Mouse (Mus musculus): ENCODE measurements around the gene Dusp6. TPM values are rescaled to one million over a fixed set of nuclear protein-coding genes. Genes with fewer than 3 reads are reported as not detected.
A peak's percentile ranks its signal among the peaks of the same experiment; 100 is the strongest.

The Dusp6 gene
- polyA plus RNA-seq, 1 experiment from 2014 or later, result 37.6 TPM

DNA sequence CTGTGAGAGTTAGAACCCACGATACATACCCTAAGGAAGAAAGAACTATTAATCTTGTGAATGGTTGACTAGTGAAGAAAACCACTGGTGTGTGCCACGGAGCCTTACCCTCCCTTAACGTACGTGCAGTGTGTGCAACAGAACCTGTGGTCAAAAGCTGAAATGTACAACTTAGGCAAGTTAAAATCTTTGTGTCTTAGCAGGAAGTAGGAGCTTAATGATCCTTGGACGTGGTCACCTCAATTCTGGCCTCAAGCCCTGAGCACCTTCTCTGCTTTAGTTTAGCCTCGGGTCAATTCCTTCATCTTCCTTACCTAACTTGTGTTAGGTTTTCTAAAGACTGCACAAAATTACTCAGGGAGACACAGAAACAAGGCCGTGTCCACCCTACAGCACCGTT is 3.2 kb upstream of the Dusp6 start:
- no peaks in the 10 kb centered on the region for H3K9me3 ChIP-seq (ENCODE audit: control insufficient read depth, low read length)
- peaks cover 14% of the 10 kb centered on the region for H3K27me3 ChIP-seq (replicated peaks; ENCODE audit: control insufficient read depth, insufficient read depth, low read length)
- H3K9ac ChIP-seq (ENCODE audit: low read depth, low read length), result no peak overlapping the region

DNA sequence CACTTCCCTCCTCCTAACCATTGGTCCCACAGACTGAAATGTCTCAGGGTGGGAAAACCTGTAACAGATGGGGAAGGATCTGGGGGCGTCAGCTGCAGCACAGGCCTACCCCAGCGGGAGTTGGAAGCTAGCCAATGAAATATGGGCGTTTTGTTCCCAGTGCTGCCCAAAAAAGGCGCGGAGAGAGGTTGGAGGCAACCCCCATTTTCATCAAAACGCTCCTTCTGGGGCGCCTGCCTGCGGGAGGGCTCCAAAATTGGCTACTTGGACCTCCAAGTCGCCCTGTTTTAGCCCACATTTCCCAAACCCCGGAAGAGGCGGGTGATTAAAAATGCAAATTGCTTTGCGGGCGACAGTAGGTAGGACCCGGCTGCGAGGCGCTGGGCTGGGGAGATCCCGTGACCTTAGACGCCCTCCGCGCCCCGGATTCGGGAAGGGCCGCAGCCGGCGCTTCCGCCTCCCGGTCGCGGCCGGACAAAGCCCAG is 1.8 kb upstream of the Dusp6 start:
- H3K4me2 ChIP-seq, result peak overlapping the region; percentile 92
- H3K4me1 ChIP-seq (replicated peaks; ENCODE audit: control insufficient read depth, insufficient read depth, low read length), result peaks cover 4% of the 10 kb centered on the region; the same call in 1 of the 2 replicates
- peak overlapping the region; percentile 78 for H3K9ac ChIP-seq (ENCODE audit: low read depth, low read length)
- H3K36me3 ChIP-seq (ENCODE audit: control insufficient read depth, insufficient read depth, low read length), result no peaks in the 10 kb centered on the region; the same call in 1 of the 2 replicates
- peak overlapping the region; percentile 74 for H3K4me3 ChIP-seq (ENCODE audit: low read depth, low read length)
- peak overlapping the region; percentile 95 for H3K27ac ChIP-seq (ENCODE audit: low read depth, low read length)
- WGBS, result 0% methylated on average over 27 of the region's 30 CpGs
- H3K9me3 ChIP-seq (ENCODE audit: control insufficient read depth, low read length), result no peaks in the 10 kb centered on the region
- peaks cover 16% of the 10 kb centered on the region for H3K27me3 ChIP-seq (replicated peaks; ENCODE audit: control insufficient read depth, insufficient read depth, low read length)
- ATAC-seq (replicated peaks; ENCODE audit: low FRiP score) (peak; percentile 31), DNase-seq (ENCODE audit: low spot score) (peak; percentile 81)

More for the DNA sequence above, 3.2 kb upstream of the Dusp6 start:
- DNase-seq (ENCODE audit: low spot score), result no peak
- no peak for ATAC-seq (replicated peaks; ENCODE audit: low FRiP score)
- H3K36me3 ChIP-seq (ENCODE audit: control insufficient read depth, insufficient read depth, low read length), result no peaks in the 10 kb centered on the region
- H3K27ac ChIP-seq (ENCODE audit: low read depth, low read length), result no peak overlapping the region
- no peak overlapping the region for H3K4me3 ChIP-seq (ENCODE audit: low read depth, low read length)
- WGBS, result 78% methylated on average over 8 of the region's 8 CpGs
- no peaks in the 10 kb centered on the region for H3K4me1 ChIP-seq (replicated peaks; ENCODE audit: control insufficient read depth, insufficient read depth, low read length)
- H3K4me2 ChIP-seq, result no peak overlapping the region

DNA sequence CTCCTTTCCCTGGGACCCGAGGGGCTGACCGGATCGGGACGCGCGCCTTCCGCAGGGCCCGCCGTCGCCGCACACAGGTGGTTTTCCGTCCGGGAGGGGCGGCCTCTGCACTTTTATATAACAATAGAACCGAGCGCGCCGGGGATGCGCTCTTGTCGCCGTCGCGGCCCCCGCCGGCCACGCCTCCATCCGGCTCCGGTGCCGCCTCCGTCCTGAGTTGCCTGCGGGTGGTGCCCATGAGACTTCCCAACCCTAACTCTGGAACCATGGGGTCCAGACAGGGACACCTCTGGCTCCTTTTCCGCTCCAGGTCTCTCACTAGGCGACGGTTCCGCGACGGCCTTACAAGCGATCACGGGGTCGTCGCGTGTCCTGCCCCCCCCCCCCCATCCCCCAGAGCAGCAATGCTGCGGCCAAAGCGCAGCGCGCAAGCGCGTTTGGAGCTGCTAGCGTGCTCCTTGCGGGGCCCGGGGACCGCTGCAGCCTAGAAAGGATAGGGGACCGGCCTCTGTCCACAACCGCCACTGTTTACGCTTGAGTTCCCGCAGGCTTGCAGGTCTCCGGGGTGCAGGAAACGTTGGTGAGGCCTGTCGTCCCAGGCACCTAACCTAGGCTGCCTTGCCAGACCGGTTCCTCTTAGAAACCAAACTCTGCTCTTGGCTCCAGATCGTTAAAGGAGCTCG is 1.3 kb upstream of the Dusp6 start:
- peak overlapping the region; percentile 92 for H3K4me2 ChIP-seq
- H3K36me3 ChIP-seq (ENCODE audit: control insufficient read depth, insufficient read depth, low read length), result no peaks in the 10 kb centered on the region; the same call in 1 of the 2 replicates
- ATAC-seq (replicated peaks; ENCODE audit: low FRiP score) (peak; percentile 62), DNase-seq (ENCODE audit: low spot score) (peak; percentile 86)
- under 1% methylated on average over 62 of the region's 62 CpGs for WGBS
- no peaks in the 10 kb centered on the region for H3K9me3 ChIP-seq (ENCODE audit: control insufficient read depth, low read length)
- peaks cover 16% of the 10 kb centered on the region for H3K27me3 ChIP-seq (replicated peaks; ENCODE audit: control insufficient read depth, insufficient read depth, low read length)
- H3K4me1 ChIP-seq (replicated peaks; ENCODE audit: control insufficient read depth, insufficient read depth, low read length), result peaks cover 6% of the 10 kb centered on the region; the same call in 1 of the 2 replicates
- H3K4me3 ChIP-seq (ENCODE audit: low read depth, low read length), result peak overlapping the region; percentile 74
- H3K27ac ChIP-seq (ENCODE audit: low read depth, low read length), result peak overlapping the region; percentile 95
- peak overlapping the region; percentile 78 for H3K9ac ChIP-seq (ENCODE audit: low read depth, low read length)

DNA sequence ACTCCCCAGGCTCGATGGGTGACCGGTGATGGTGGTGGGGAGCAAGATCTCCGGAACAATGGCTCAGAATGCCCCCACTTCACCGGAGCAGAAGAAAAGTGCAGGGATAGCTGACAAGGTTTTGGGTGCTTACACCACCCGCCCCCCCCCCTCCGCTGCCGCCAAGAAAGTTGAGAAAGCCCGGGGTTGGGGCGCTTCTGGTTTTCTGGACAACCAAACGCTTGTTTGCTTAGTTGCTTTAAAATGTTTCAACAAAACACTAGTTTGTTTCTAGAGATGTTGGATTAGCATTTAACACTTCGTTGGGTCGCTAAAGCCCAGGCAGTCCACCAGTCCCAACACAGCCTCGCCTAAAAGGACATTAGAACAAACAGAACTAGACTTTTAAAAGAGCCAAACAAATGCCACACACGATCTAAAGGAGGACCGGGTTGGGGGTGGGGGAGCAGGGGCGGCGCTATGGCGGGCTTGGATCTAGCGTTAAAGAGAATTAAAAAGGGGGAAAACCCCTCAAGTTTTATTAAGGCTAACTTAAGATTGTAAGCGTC is 638 bp upstream of the Dusp6 start:
- Histone ChIP-seq H3K27ac (ENCODE audit: low read depth, low read length) (peak overlapping the region; percentile 95), H3K4me2 (peak overlapping the region; percentile 92), H3K4me1 (replicated peaks; ENCODE audit: control insufficient read depth, insufficient read depth, low read length) (peaks cover 6% of the 10 kb centered on the region; the same call in 1 of the 2 replicates), H3K27me3 (replicated peaks; ENCODE audit: control insufficient read depth, insufficient read depth, low read length) (peaks cover 16% of the 10 kb centered on the region), H3K9ac (ENCODE audit: low read depth, low read length) (peak overlapping the region; percentile 78), H3K9me3 (ENCODE audit: control insufficient read depth, low read length) (no peaks in the 10 kb centered on the region), H3K36me3 (ENCODE audit: control insufficient read depth, insufficient read depth, low read length) (no peaks in the 10 kb centered on the region; the same call in 1 of the 2 replicates), H3K4me3 (ENCODE audit: low read depth, low read length) (peak overlapping the region; percentile 74)
- under 1% methylated on average over 20 of the region's 20 CpGs for WGBS
- DNase-seq (ENCODE audit: low spot score) (no peak), ATAC-seq (replicated peaks; ENCODE audit: low FRiP score) (no peak)

DNA sequence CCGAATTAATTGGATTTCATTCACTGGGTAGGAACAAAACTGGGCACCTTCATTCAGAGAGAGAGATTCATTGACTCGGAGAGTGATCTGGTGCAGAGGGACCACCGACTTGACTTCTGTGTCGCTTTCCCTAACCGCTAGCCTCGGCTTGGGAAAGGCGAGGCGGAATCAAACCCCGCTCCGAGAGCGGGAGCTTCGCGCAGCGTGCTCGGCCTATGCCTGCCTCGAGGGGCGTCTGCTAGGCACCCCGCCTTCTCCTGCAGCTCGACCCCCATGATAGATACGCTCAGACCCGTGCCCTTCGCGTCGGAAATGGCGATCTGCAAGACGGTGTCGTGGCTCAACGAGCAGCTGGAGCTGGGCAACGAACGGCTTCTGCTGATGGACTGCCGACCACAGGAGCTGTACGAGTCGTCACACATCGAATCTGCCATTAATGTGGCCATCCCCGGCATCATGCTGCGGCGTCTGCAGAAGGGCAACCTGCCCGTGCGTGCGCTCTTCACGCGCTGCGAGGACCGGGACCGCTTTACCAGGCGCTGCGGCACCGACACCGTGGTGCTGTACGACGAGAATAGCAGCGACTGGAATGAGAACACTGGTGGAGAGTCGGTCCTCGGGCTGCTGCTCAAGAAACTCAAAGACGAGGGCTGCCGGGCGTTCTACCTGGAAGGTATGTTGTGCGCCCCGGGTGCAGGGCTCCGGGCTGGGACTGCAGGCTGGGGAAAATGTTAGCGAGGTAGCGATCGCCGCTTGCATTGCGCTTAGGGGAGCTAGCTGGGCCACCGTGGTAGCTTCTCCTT is 589 bp downstream of the Dusp6 start:
- Histone ChIP-seq H3K4me2 (peak overlapping the region; percentile 92), H3K27ac (ENCODE audit: low read depth, low read length) (peak overlapping the region; percentile 90), H3K4me3 (ENCODE audit: low read depth, low read length) (peak overlapping the region; percentile 74), H3K36me3 (ENCODE audit: control insufficient read depth, insufficient read depth, low read length) (no peaks in the 10 kb centered on the region; the same call in 1 of the 2 replicates), H3K9ac (ENCODE audit: low read depth, low read length) (peak overlapping the region; percentile 78), H3K9me3 (ENCODE audit: control insufficient read depth, low read length) (no peaks in the 10 kb centered on the region), H3K4me1 (replicated peaks; ENCODE audit: control insufficient read depth, insufficient read depth, low read length) (peaks cover 6% of the 10 kb centered on the region; the same call in 1 of the 2 replicates), H3K27me3 (replicated peaks; ENCODE audit: control insufficient read depth, insufficient read depth, low read length) (peaks cover 16% of the 10 kb centered on the region)
- no peak for DNase-seq (ENCODE audit: low spot score)
- peak; percentile 22; the same call in 1 of the 2 replicates for ATAC-seq (replicated peaks; ENCODE audit: low FRiP score)
- under 1% methylated on average over 66 of the region's 66 CpGs for WGBS

DNA sequence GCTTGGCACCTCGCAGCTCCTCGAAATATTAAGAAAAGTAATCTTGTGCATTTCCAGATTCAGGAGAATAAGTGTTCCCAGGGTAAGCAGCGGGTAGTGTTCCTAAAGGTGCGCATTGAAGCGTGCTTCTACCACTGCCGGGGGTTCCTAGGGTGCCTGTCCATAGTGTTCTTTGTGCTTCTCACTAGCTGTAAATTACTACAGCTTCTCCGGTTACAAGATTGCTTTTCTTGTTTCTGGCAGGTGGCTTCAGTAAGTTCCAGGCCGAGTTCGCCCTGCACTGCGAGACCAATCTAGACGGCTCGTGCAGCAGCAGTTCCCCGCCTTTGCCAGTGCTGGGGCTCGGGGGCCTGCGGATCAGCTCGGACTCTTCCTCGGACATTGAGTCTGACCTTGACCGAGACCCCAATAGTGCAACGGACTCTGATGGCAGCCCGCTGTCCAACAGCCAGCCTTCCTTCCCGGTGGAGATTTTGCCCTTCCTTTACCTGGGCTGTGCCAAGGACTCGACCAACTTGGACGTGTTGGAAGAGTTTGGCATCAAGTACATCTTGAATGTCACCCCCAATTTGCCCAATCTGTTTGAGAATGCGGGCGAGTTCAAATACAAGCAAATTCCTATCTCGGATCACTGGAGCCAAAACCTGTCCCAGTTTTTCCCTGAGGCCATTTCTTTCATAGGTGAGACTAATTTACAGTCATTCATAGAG is 1.4 kb downstream of the Dusp6 start:
- Histone ChIP-seq H3K4me2 (peak overlapping the region; percentile 92), H3K4me3 (ENCODE audit: low read depth, low read length) (peak overlapping the region; percentile 74), H3K9ac (ENCODE audit: low read depth, low read length) (peak overlapping the region; percentile 78), H3K36me3 (ENCODE audit: control insufficient read depth, insufficient read depth, low read length) (no peaks in the 10 kb centered on the region; the same call in 1 of the 2 replicates), H3K9me3 (ENCODE audit: control insufficient read depth, low read length) (no peaks in the 10 kb centered on the region), H3K4me1 (replicated peaks; ENCODE audit: control insufficient read depth, insufficient read depth, low read length) (peaks cover 10% of the 10 kb centered on the region), H3K27ac (ENCODE audit: low read depth, low read length) (peak overlapping the region; percentile 90), H3K27me3 (replicated peaks; ENCODE audit: control insufficient read depth, insufficient read depth, low read length) (peaks cover 16% of the 10 kb centered on the region)
- no peak for ATAC-seq (replicated peaks; ENCODE audit: low FRiP score)
- 2% methylated on average over 26 of the region's 26 CpGs for WGBS
- DNase-seq (ENCODE audit: low spot score), result no peak

DNA sequence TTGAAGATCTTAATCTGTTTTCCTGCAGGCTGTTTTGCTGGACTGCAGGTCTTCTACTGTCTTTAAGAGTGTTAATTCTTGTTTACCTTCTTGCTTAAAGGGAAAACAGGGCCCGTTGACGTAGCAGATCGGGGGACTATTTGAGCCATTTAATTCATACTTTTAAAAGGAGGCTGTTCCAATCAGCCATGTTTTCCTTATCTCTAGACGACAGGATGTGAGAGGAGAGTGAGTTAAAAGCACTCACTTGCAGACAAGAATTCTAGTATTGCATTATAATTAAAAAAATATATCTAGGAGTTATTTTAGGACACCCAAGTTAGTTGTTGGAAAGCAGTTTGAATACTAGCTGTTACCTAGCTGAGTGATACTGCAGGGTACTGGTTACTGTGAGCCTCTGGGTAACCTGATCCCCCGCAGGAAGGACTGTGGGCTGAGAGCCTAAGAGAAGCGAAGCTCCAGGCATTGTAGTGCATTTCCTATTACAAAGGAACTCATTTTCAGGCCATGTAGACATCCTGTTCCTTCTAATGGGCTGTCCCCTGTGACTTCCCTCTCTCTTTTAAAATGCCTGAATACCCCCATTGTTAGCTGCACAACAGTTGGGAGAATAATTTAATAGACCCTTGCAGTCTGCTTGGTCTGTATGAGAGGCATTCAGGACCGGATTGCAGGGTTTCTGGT is 2.1 kb downstream of the Dusp6 start:
- peak overlapping the region; percentile 90; the same call in 1 of the 2 replicates for H3K27ac ChIP-seq (ENCODE audit: low read depth, low read length)
- peaks cover 16% of the 10 kb centered on the region for H3K27me3 ChIP-seq (replicated peaks; ENCODE audit: control insufficient read depth, insufficient read depth, low read length)
- peak overlapping the region; percentile 78 for H3K9ac ChIP-seq (ENCODE audit: low read depth, low read length)
- peaks cover 10% of the 10 kb centered on the region for H3K4me1 ChIP-seq (replicated peaks; ENCODE audit: control insufficient read depth, insufficient read depth, low read length)
- H3K9me3 ChIP-seq (ENCODE audit: control insufficient read depth, low read length), result no peaks in the 10 kb centered on the region
- H3K4me3 ChIP-seq (ENCODE audit: low read depth, low read length), result peak overlapping the region; percentile 74
- DNase-seq (ENCODE audit: low spot score) (no peak), ATAC-seq (replicated peaks; ENCODE audit: low FRiP score) (no peak)
- H3K4me2 ChIP-seq, result peak overlapping the region; percentile 92
- WGBS, result 10% methylated on average over 7 of the region's 7 CpGs
- no peaks in the 10 kb centered on the region; the same call in 1 of the 2 replicates for H3K36me3 ChIP-seq (ENCODE audit: control insufficient read depth, insufficient read depth, low read length)

All from liver, embryonic 11.5 days (tissue).